Comparison of ENCODE assay signal across 8 mouse cellular contexts in genomic region chr1:153703445-153703991, GRCm38 (mm10). TPM values are rescaled to one million over a fixed set of nuclear protein-coding genes. Genes with fewer than 3 reads are reported as not detected.
DNase-seq lines count a peak whose midpoint lies in the region; ATAC-seq lines count a peak whose summit lies in the region.

No protein-coding gene starts in this region.

- H3K4me3 ChIP-seq in embryonic facial prominence, embryonic 12.5 days = no peak overlapping the region
- no peak overlapping the region for H3K4me3 ChIP-seq in hindbrain, embryonic 12.5 days
- no peak overlapping the region for H3K4me3 ChIP-seq in midbrain, embryonic 12.5 days

- H3K36me3 ChIP-seq in embryonic facial prominence, embryonic 12.5 days = no peaks in the 10 kb centered on the region
- no peaks in the 10 kb centered on the region for H3K36me3 ChIP-seq in hindbrain, embryonic 12.5 days
- H3K36me3 ChIP-seq in midbrain, embryonic 12.5 days = no peaks in the 10 kb centered on the region

- peak; percentile 53; the same call in 1 of the 2 replicates for ATAC-seq in embryonic facial prominence, embryonic 12.5 days (ENCODE audit: insufficient number of reproducible peaks, insufficient read depth, low FRiP score, low TSS enrichment)
- peak; percentile 77 for ATAC-seq in hindbrain, embryonic 12.5 days (ENCODE audit: low FRiP score)
- ATAC-seq in midbrain, embryonic 12.5 days (ENCODE audit: low FRiP score, low read depth) = peak; percentile 89

- no peak overlapping the region for H3K4me2 ChIP-seq in embryonic facial prominence, embryonic 12.5 days (replicated peaks)
- peak overlapping the region; percentile 27 for H3K4me2 ChIP-seq in hindbrain, embryonic 12.5 days (replicated peaks)
- peak overlapping the region; percentile 36 for H3K4me2 ChIP-seq in midbrain, embryonic 12.5 days (replicated peaks)

- peak overlapping the region; percentile 32; the same call in 1 of the 2 replicates for H3K27ac ChIP-seq in embryonic facial prominence, embryonic 12.5 days
- H3K27ac ChIP-seq in hindbrain, embryonic 12.5 days = peak overlapping the region; percentile 55
- H3K27ac ChIP-seq in midbrain, embryonic 12.5 days (replicated peaks) = peak overlapping the region; percentile 89

- no peak overlapping the region for H3K9ac ChIP-seq in embryonic facial prominence, embryonic 12.5 days
- no peak overlapping the region for H3K9ac ChIP-seq in hindbrain, embryonic 12.5 days
- no peak overlapping the region; the same call in 1 of the 2 replicates for H3K9ac ChIP-seq in midbrain, embryonic 12.5 days (replicated peaks)

- H3K9me3 ChIP-seq in embryonic facial prominence, embryonic 12.5 days = no peaks in the 10 kb centered on the region
- no peaks in the 10 kb centered on the region for H3K9me3 ChIP-seq in hindbrain, embryonic 12.5 days (replicated peaks)
- no peaks in the 10 kb centered on the region for H3K9me3 ChIP-seq in midbrain, embryonic 12.5 days

- intact Hi-C loops in left cerebral cortex, postnatal 10 days (cut with DNase I) = no loop called here

- H3K4me1 ChIP-seq in embryonic facial prominence, embryonic 12.5 days = peaks cover 45% of the 10 kb centered on the region
- peaks cover 34% of the 10 kb centered on the region for H3K4me1 ChIP-seq in hindbrain, embryonic 12.5 days
- peaks cover 38% of the 10 kb centered on the region for H3K4me1 ChIP-seq in midbrain, embryonic 12.5 days

- WGBS in embryonic facial prominence, embryonic 12.5 days = 6% methylated on average over 11 of the region's 12 CpGs
- 4% methylated on average over 12 of the region's 12 CpGs for WGBS in hindbrain, embryonic 12.5 days
- WGBS in midbrain, embryonic 12.5 days = 3% methylated on average over 12 of the region's 12 CpGs

- DNase-seq in left cerebral cortex, postnatal 10 days (ENCODE audit: extremely low spot score in 1 of 2, low spot score in 2 of 2) = peak; percentile 62 to 64
- no peak for DNase-seq in left cerebral cortex, adult 11 months (ENCODE audit: low spot score)
- DNase-seq in ovary, postnatal 36 days (ENCODE audit: low spot score) = no peak
- no peak for DNase-seq in kidney, adult 9 months
- no peak for DNase-seq in testis, postnatal 14 days (ENCODE audit: low spot score)

- H3K27me3 ChIP-seq in embryonic facial prominence, embryonic 12.5 days = peaks cover 2% of the 10 kb centered on the region; the same call in 1 of the 2 replicates
- no peaks in the 10 kb centered on the region for H3K27me3 ChIP-seq in hindbrain, embryonic 12.5 days
- H3K27me3 ChIP-seq in midbrain, embryonic 12.5 days = no peaks in the 10 kb centered on the region

RNA-seq across cellular contexts. Expression of gene Rgs16, which starts 36.6 kb away (rescaled TPM):
- total RNA-seq in left cerebral cortex, postnatal 10 days (2021) = 1 to 10 TPM; 5.5 to 6.2 TPM
- polyA plus RNA-seq in embryonic facial prominence, embryonic 12.5 days (2016; fragmentation: Nextera tagmentation; extraction: Ambion mirVana) = 17.0 and 18.2 TPM in 2 replicates
- 24.9 and 27.0 TPM in 2 replicates for polyA plus RNA-seq in hindbrain, embryonic 12.5 days (2016; fragmentation: Nextera tagmentation; extraction: Ambion mirVana)
- 46.3 and 53.3 TPM in 2 replicates for polyA plus RNA-seq in midbrain, embryonic 12.5 days (2016; fragmentation: Nextera tagmentation; extraction: Ambion mirVana)

RNA-seq across cellular contexts. Expression of gene Rnasel, which starts 45.7 kb away (rescaled TPM):
- 10 to 100 TPM; 13.2 to 13.5 TPM for total RNA-seq in left cerebral cortex, postnatal 10 days (2021)
- 15.3 and 15.7 TPM in 2 replicates for polyA plus RNA-seq in embryonic facial prominence, embryonic 12.5 days (2016; fragmentation: Nextera tagmentation; extraction: Ambion mirVana)
- 39.5 and 40.0 TPM in 2 replicates for polyA plus RNA-seq in hindbrain, embryonic 12.5 days (2016; fragmentation: Nextera tagmentation; extraction: Ambion mirVana)
- 42.1 and 42.9 TPM in 2 replicates for polyA plus RNA-seq in midbrain, embryonic 12.5 days (2016; fragmentation: Nextera tagmentation; extraction: Ambion mirVana)

RNA-seq across cellular contexts. Expression of gene Rgs8, which starts 50.7 kb away (rescaled TPM):
- total RNA-seq in left cerebral cortex, postnatal 10 days (2021) = 10 to 100 TPM; 24.3 to 34.0 TPM
- 2.3 and 2.9 TPM in 2 replicates for polyA plus RNA-seq in embryonic facial prominence, embryonic 12.5 days (2016; fragmentation: Nextera tagmentation; extraction: Ambion mirVana)
- polyA plus RNA-seq in hindbrain, embryonic 12.5 days (2016; fragmentation: Nextera tagmentation; extraction: Ambion mirVana) = 18.3 and 18.6 TPM in 2 replicates
- polyA plus RNA-seq in midbrain, embryonic 12.5 days (2016; fragmentation: Nextera tagmentation; extraction: Ambion mirVana) = 24.5 and 26.4 TPM in 2 replicates

Comparison
In these comparisons a context has a peak if more than half of its experiments do, and no peak if none do; other contexts are left out.
1. DNase-seq: peak in left cerebral cortex, postnatal 10 days (2 of 2); none in left cerebral cortex, adult 11 months (single experiment), ovary, postnatal 36 days (single experiment), kidney, adult 9 months (single experiment) and testis, postnatal 14 days (single experiment).
2. H3K27ac ChIP-seq: peak in every context shown above with its lines; median percentile 89 in midbrain, embryonic 12.5 days; 55 in hindbrain, embryonic 12.5 days; 32 in embryonic facial prominence, embryonic 12.5 days.
3. Peak in every context shown above with its lines, with median percentiles within 50 percentile points of each other: ATAC-seq.